Mouse (Mus musculus) heart, embryonic 12.5 days (tissue): ENCODE measurements at regions not wholly inside any gene's neighbourhood (a gene's known extent, or its start where the extent isn't known, plus 50 kb on each side); places are given as distances from the start of the nearest gene placed in this dataset.

Experiments used
- ATAC-seq: fragments of 200-750 bp; cut with Nextera tagmentation; 2 replicates; pipeline ENCODE4 v1.8.0; 2017; ENCODE audit warnings: moderate TSS enrichment, moderate library complexity; ENCODE audit not compliant: insufficient number of reproducible peaks, low FRiP score
- H3K27ac ChIP-seq: fragments of 300-500 bp; sonication (generic); 2 replicates; pipeline ENCODE4 v1.5.1; 2016; ENCODE audit warnings: mild to moderate bottlenecking, moderate library complexity; ENCODE audit not compliant: poor library complexity, severe bottlenecking
- H3K27me3 ChIP-seq: fragments of 300-500 bp; sonication (generic); replicated peaks from 2 replicates; pipeline ENCODE4 v1.6.1; 2016; ENCODE audit warnings: mild to moderate bottlenecking, moderate library complexity
- H3K36me3 ChIP-seq: fragments of 300-500 bp; sonication (generic); 2 replicates; pipeline ENCODE4 v1.6.1; 2016; ENCODE audit warnings: mild to moderate bottlenecking, moderate library complexity
- H3K4me1 ChIP-seq: fragments of 300-500 bp; sonication (generic); replicated peaks from 2 replicates; pipeline ENCODE4 v1.6.1; 2016; ENCODE audit warnings: mild to moderate bottlenecking
- H3K4me2 ChIP-seq: fragments of 300-500 bp; sonication (generic); 2 replicates; pipeline ENCODE4 v1.6.1; 2016; ENCODE audit warnings: mild to moderate bottlenecking, moderate library complexity
- H3K4me3 ChIP-seq: fragments of 300-500 bp; sonication (generic); 2 replicates; pipeline ENCODE4 v1.5.1; 2016; ENCODE audit warnings: mild to moderate bottlenecking
- H3K9ac ChIP-seq: fragments of 300-500 bp; sonication (generic); 2 replicates; pipeline ENCODE4 v1.6.1; 2016; ENCODE audit warnings: mild to moderate bottlenecking, moderate library complexity
- H3K9me3 ChIP-seq: fragments of 300-500 bp; sonication (generic); replicated peaks from 2 replicates; pipeline ENCODE4 v1.6.1; 2016; ENCODE audit warnings: mild to moderate bottlenecking, moderate library complexity
- WGBS: fragments of 180-500 bp; shearing (Covaris S2); methylation state at CpG from one replicate; pipeline ENCODE4 v1.1.7; 2016; 5-methylcytosine and 5-hydroxymethylcytosine counted together

GRCm38 (mm10) chr2:79549781-79550180 lies 85.4 kb upstream of the Itprid2 start:
- no peak overlapping the region for H3K9ac ChIP-seq
- no peaks in the 10 kb centered on the region for H3K9me3 ChIP-seq
- no peak overlapping the region for H3K4me3 ChIP-seq
- H3K4me1 ChIP-seq: peaks cover 21% of the 10 kb centered on the region
- no peaks in the 10 kb centered on the region for H3K36me3 ChIP-seq
- no peak for ATAC-seq
- no peak overlapping the region for H3K27ac ChIP-seq
- 76% methylated on average over 3 of the region's 3 CpGs for WGBS
- H3K27me3 ChIP-seq: no peaks in the 10 kb centered on the region
- no peak overlapping the region for H3K4me2 ChIP-seq

GRCm38 (mm10) chr2:79550432-79550831 lies 84.7 kb upstream of the Itprid2 start:
- Histone ChIP-seq H3K4me3 (no peak overlapping the region), H3K36me3 (no peaks in the 10 kb centered on the region), H3K27ac (no peak overlapping the region), H3K4me1 (peaks cover 16% of the 10 kb centered on the region), H3K9ac (no peak overlapping the region), H3K9me3 (no peaks in the 10 kb centered on the region), H3K4me2 (no peak overlapping the region), H3K27me3 (no peaks in the 10 kb centered on the region)
- WGBS: 78% methylated on average over 3 of the region's 3 CpGs
- ATAC-seq: no peak

- Histone ChIP-seq H3K4me1 (peaks cover 8% of the 10 kb centered on the region; the same call in 1 of the 2 replicates), H3K9me3 (no peaks in the 10 kb centered on the region), H3K27ac (no peak overlapping the region), H3K4me3 (no peak overlapping the region), H3K9ac (no peak overlapping the region), H3K4me2 (no peak overlapping the region), H3K27me3 (no peaks in the 10 kb centered on the region), H3K36me3 (no peaks in the 10 kb centered on the region)
- no peak for ATAC-seq
- 76% methylated on average over 5 of the region's 5 CpGs for WGBS
Measured at GRCm38 (mm10) chr2:79552481-79552880, 82.7 kb upstream of the Itprid2 start.

- no peaks in the 10 kb centered on the region for H3K27me3 ChIP-seq
- H3K9ac ChIP-seq: no peak overlapping the region
- H3K4me1 ChIP-seq: no peaks in the 10 kb centered on the region
- H3K4me2 ChIP-seq: no peak overlapping the region
- H3K27ac ChIP-seq: no peak overlapping the region
- H3K9me3 ChIP-seq: no peaks in the 10 kb centered on the region
- no peak overlapping the region for H3K4me3 ChIP-seq
- H3K36me3 ChIP-seq: no peaks in the 10 kb centered on the region
- ATAC-seq: no peak
- 69% methylated on average over 2 of the region's 2 CpGs for WGBS
Measured at GRCm38 (mm10) chr2:79555395-79555794, 79.8 kb upstream of the Itprid2 start.

- Histone ChIP-seq H3K36me3 (no peaks in the 10 kb centered on the region), H3K27ac (no peak overlapping the region), H3K4me3 (no peak overlapping the region), H3K27me3 (no peaks in the 10 kb centered on the region), H3K4me1 (no peaks in the 10 kb centered on the region), H3K4me2 (no peak overlapping the region), H3K9ac (no peak overlapping the region), H3K9me3 (no peaks in the 10 kb centered on the region)
- 82% methylated on average over 3 of the region's 3 CpGs for WGBS
- no peak for ATAC-seq
Measured at GRCm38 (mm10) chr2:79557361-79557760, 77.8 kb upstream of the Itprid2 start.

- 14% methylated on average over 3 of the region's 3 CpGs for WGBS
- H3K4me2 ChIP-seq: no peak overlapping the region
- peak overlapping the region; percentile 91 for H3K27ac ChIP-seq
- H3K4me1 ChIP-seq: peaks cover 35% of the 10 kb centered on the region
- H3K9ac ChIP-seq: no peak overlapping the region
- ATAC-seq: peak; percentile 75
- no peak overlapping the region for H3K4me3 ChIP-seq
- H3K9me3 ChIP-seq: no peaks in the 10 kb centered on the region
- H3K27me3 ChIP-seq: no peaks in the 10 kb centered on the region
- no peaks in the 10 kb centered on the region for H3K36me3 ChIP-seq
Measured at GRCm38 (mm10) chr2:79566280-79566933, 68.7 kb upstream of the Itprid2 start.

- H3K36me3 ChIP-seq: no peaks in the 10 kb centered on the region
- H3K9ac ChIP-seq: no peak overlapping the region
- ATAC-seq: no peak
- H3K27ac ChIP-seq: peak overlapping the region; percentile 91
- no peak overlapping the region; the same call in 1 of the 2 replicates for H3K4me2 ChIP-seq
- peaks cover 40% of the 10 kb centered on the region for H3K4me1 ChIP-seq
- H3K27me3 ChIP-seq: no peaks in the 10 kb centered on the region
- H3K4me3 ChIP-seq: no peak overlapping the region
- 64% methylated on average over 3 of the region's 3 CpGs for WGBS
- H3K9me3 ChIP-seq: no peaks in the 10 kb centered on the region
Measured at GRCm38 (mm10) chr2:79567413-79567934, 67.7 kb upstream of the Itprid2 start.

GRCm38 (mm10) chr2:79569663-79570062 lies 65.5 kb upstream of the Itprid2 start:
- Histone ChIP-seq H3K4me2 (no peak overlapping the region), H3K9me3 (no peaks in the 10 kb centered on the region), H3K27ac (peak overlapping the region; percentile 66; the same call in 1 of the 2 replicates)

GRCm38 (mm10) chr2:79571910-79572309 lies 63.2 kb upstream of the Itprid2 start:
- Histone ChIP-seq H3K4me3 (no peak overlapping the region), H3K27ac (peak overlapping the region; percentile 54), H3K9ac (no peak overlapping the region), H3K4me2 (no peak overlapping the region), H3K27me3 (no peaks in the 10 kb centered on the region), H3K9me3 (no peaks in the 10 kb centered on the region), H3K36me3 (no peaks in the 10 kb centered on the region), H3K4me1 (peaks cover 42% of the 10 kb centered on the region)
- 48% methylated on average over 5 of the region's 5 CpGs for WGBS
- ATAC-seq: no peak

More at GRCm38 (mm10) chr2:79569663-79570062, 65.5 kb upstream of the Itprid2 start:
- Histone ChIP-seq H3K36me3 (no peaks in the 10 kb centered on the region), H3K4me1 (peaks cover 36% of the 10 kb centered on the region), H3K4me3 (no peak overlapping the region), H3K27me3 (no peaks in the 10 kb centered on the region), H3K9ac (no peak overlapping the region)
- 9% methylated on average over 1 of the region's 1 CpGs for WGBS
- no peak for ATAC-seq

- no peak overlapping the region for H3K4me3 ChIP-seq
- no peaks in the 10 kb centered on the region for H3K36me3 ChIP-seq
- peaks cover 25% of the 10 kb centered on the region for H3K4me1 ChIP-seq
- no peaks in the 10 kb centered on the region for H3K9me3 ChIP-seq
- no peaks in the 10 kb centered on the region for H3K27me3 ChIP-seq
- no peak overlapping the region for H3K9ac ChIP-seq
- no peak overlapping the region for H3K4me2 ChIP-seq
- no peak for ATAC-seq
- H3K27ac ChIP-seq: no peak overlapping the region
- 37% methylated on average over 6 of the region's 6 CpGs for WGBS
Measured at GRCm38 (mm10) chr2:79575074-79575473, 60.1 kb upstream of the Itprid2 start.

- 80% methylated on average over 7 of the region's 7 CpGs for WGBS
- Histone ChIP-seq H3K4me1 (peaks cover 4% of the 10 kb centered on the region), H3K9me3 (no peaks in the 10 kb centered on the region), H3K36me3 (no peaks in the 10 kb centered on the region), H3K9ac (no peak overlapping the region), H3K27me3 (no peaks in the 10 kb centered on the region), H3K27ac (no peak overlapping the region), H3K4me2 (no peak overlapping the region), H3K4me3 (no peak overlapping the region)
- no peak for ATAC-seq
Measured at GRCm38 (mm10) chr2:79585022-79585774, 50.0 kb upstream of the Itprid2 start.
